Mouse (Mus musculus): ENCODE measurements around the gene Gm30302. TPM values are rescaled to one million over a fixed set of nuclear protein-coding genes. Genes with fewer than 3 reads are reported as not detected.

The Gm30302 gene
- not detected in 2 replicates for polyA plus RNA-seq (2012; rRNA removed)

- Histone ChIP-seq H3K27me3 (ENCODE audit: control insufficient read depth, insufficient read depth, low read length) (no peaks in the 10 kb centered on the region), H3K27ac (ENCODE audit: insufficient read depth, low read length) (no peak within 1 kb of the TSS), H3K4me3 (replicated peaks; ENCODE audit: insufficient read depth, low read depth, low read length) (no peak within 1 kb of the TSS), H3K4me1 (ENCODE audit: control insufficient read depth, insufficient read depth, low read length) (no peaks in the 10 kb centered on the region)
- no peak for DNase-seq
- WGBS, result 78% methylated on average over 1 of the region's 1 CpGs
- TF ChIP-seq POLR2A (IDR thresholded peaks at IDR 0.05; ENCODE audit: borderline replicate concordance, insufficient read depth, low read length), result no peak
- TF ChIP-seq CTCF (IDR thresholded peaks at IDR 0.05; ENCODE audit: borderline replicate concordance, insufficient read depth, low read depth, low read length), result no peak
Observed at GRCm38 (mm10) chr13:49798901-49799300, at the start of gene Gm30302. Gm30302 (minus strand) TSS chr13:49799001.

- no peaks in the 10 kb centered on the region for H3K27me3 ChIP-seq (ENCODE audit: control insufficient read depth, insufficient read depth, low read length)
- no peak for DNase-seq
- WGBS, result 77% methylated on average over 3 of the region's 3 CpGs
- H3K27ac ChIP-seq (ENCODE audit: insufficient read depth, low read length), result no peak overlapping the region
- H3K4me1 ChIP-seq (ENCODE audit: control insufficient read depth, insufficient read depth, low read length), result no peaks in the 10 kb centered on the region
- TF ChIP-seq CTCF (IDR thresholded peaks at IDR 0.05; ENCODE audit: borderline replicate concordance, insufficient read depth, low read depth, low read length) (no peak), POLR2A (IDR thresholded peaks at IDR 0.05; ENCODE audit: borderline replicate concordance, insufficient read depth, low read length) (no peak)
- no peak overlapping the region for H3K4me3 ChIP-seq (replicated peaks; ENCODE audit: insufficient read depth, low read depth, low read length)
Observed at GRCm38 (mm10) chr13:49846751-49847150, 48.0 kb upstream of the Gm30302 start.

GRCm38 (mm10) chr13:49846141-49846540 lies 47.3 kb upstream of the Gm30302 start:
- Histone ChIP-seq H3K27ac (ENCODE audit: insufficient read depth, low read length) (no peak overlapping the region), H3K27me3 (ENCODE audit: control insufficient read depth, insufficient read depth, low read length) (no peaks in the 10 kb centered on the region), H3K4me3 (replicated peaks; ENCODE audit: insufficient read depth, low read depth, low read length) (no peak overlapping the region), H3K4me1 (ENCODE audit: control insufficient read depth, insufficient read depth, low read length) (no peaks in the 10 kb centered on the region)
- no peak for DNase-seq
- TF ChIP-seq CTCF (IDR thresholded peaks at IDR 0.05; ENCODE audit: borderline replicate concordance, insufficient read depth, low read depth, low read length) (no peak), POLR2A (IDR thresholded peaks at IDR 0.05; ENCODE audit: borderline replicate concordance, insufficient read depth, low read length) (no peak)
- WGBS, result 60% methylated on average over 3 of the region's 3 CpGs

GRCm38 (mm10) chr13:49845663-49846062 lies 46.9 kb upstream of the Gm30302 start:
- Histone ChIP-seq H3K27ac (ENCODE audit: insufficient read depth, low read length) (no peak overlapping the region), H3K27me3 (ENCODE audit: control insufficient read depth, insufficient read depth, low read length) (no peaks in the 10 kb centered on the region), H3K4me1 (ENCODE audit: control insufficient read depth, insufficient read depth, low read length) (no peaks in the 10 kb centered on the region), H3K4me3 (replicated peaks; ENCODE audit: insufficient read depth, low read depth, low read length) (no peak overlapping the region)
- no peak for DNase-seq
- WGBS, result 95% methylated on average over 3 of the region's 3 CpGs
- TF ChIP-seq CTCF (IDR thresholded peaks at IDR 0.05; ENCODE audit: borderline replicate concordance, insufficient read depth, low read depth, low read length) (no peak), POLR2A (IDR thresholded peaks at IDR 0.05; ENCODE audit: borderline replicate concordance, insufficient read depth, low read length) (no peak)

- Histone ChIP-seq H3K4me3 (replicated peaks; ENCODE audit: insufficient read depth, low read depth, low read length) (no peak overlapping the region), H3K27ac (ENCODE audit: insufficient read depth, low read length) (no peak overlapping the region), H3K27me3 (ENCODE audit: control insufficient read depth, insufficient read depth, low read length) (no peaks in the 10 kb centered on the region), H3K4me1 (ENCODE audit: control insufficient read depth, insufficient read depth, low read length) (no peaks in the 10 kb centered on the region)
- WGBS, result 75% methylated on average over 5 of the region's 5 CpGs
- TF ChIP-seq POLR2A (IDR thresholded peaks at IDR 0.05; ENCODE audit: borderline replicate concordance, insufficient read depth, low read length) (no peak), CTCF (IDR thresholded peaks at IDR 0.05; ENCODE audit: borderline replicate concordance, insufficient read depth, low read depth, low read length) (no peak)
- no peak for DNase-seq
Observed at GRCm38 (mm10) chr13:49844071-49844470, 45.3 kb upstream of the Gm30302 start.

- TF ChIP-seq POLR2A (IDR thresholded peaks at IDR 0.05; ENCODE audit: borderline replicate concordance, insufficient read depth, low read length) (no peak), CTCF (IDR thresholded peaks at IDR 0.05; ENCODE audit: borderline replicate concordance, insufficient read depth, low read depth, low read length) (no peak)
- H3K27ac ChIP-seq (ENCODE audit: insufficient read depth, low read length), result no peak overlapping the region
Observed at GRCm38 (mm10) chr13:49841186-49841585, 42.4 kb upstream of the Gm30302 start.

GRCm38 (mm10) chr13:49830355-49830754 lies 31.6 kb upstream of the Gm30302 start:
- Histone ChIP-seq H3K4me1 (ENCODE audit: control insufficient read depth, insufficient read depth, low read length) (no peaks in the 10 kb centered on the region), H3K27ac (ENCODE audit: insufficient read depth, low read length) (no peak overlapping the region), H3K4me3 (replicated peaks; ENCODE audit: insufficient read depth, low read depth, low read length) (no peak overlapping the region), H3K27me3 (ENCODE audit: control insufficient read depth, insufficient read depth, low read length) (no peaks in the 10 kb centered on the region)
- WGBS, result 78% methylated on average over 3 of the region's 3 CpGs
- DNase-seq, result no peak
- no peak for TF ChIP-seq CTCF (IDR thresholded peaks at IDR 0.05; ENCODE audit: borderline replicate concordance, insufficient read depth, low read depth, low read length)
- TF ChIP-seq POLR2A (IDR thresholded peaks at IDR 0.05; ENCODE audit: borderline replicate concordance, insufficient read depth, low read length), result no peak

More at GRCm38 (mm10) chr13:49841186-49841585, 42.4 kb upstream of the Gm30302 start:
- no peaks in the 10 kb centered on the region for H3K4me1 ChIP-seq (ENCODE audit: control insufficient read depth, insufficient read depth, low read length)
- no peaks in the 10 kb centered on the region for H3K27me3 ChIP-seq (ENCODE audit: control insufficient read depth, insufficient read depth, low read length)
- DNase-seq, result no peak
- no peak overlapping the region for H3K4me3 ChIP-seq (replicated peaks; ENCODE audit: insufficient read depth, low read depth, low read length)

- Histone ChIP-seq H3K4me3 (replicated peaks; ENCODE audit: insufficient read depth, low read depth, low read length) (no peak overlapping the region), H3K4me1 (ENCODE audit: control insufficient read depth, insufficient read depth, low read length) (no peaks in the 10 kb centered on the region), H3K27me3 (ENCODE audit: control insufficient read depth, insufficient read depth, low read length) (no peaks in the 10 kb centered on the region), H3K27ac (ENCODE audit: insufficient read depth, low read length) (no peak overlapping the region)
- no peak for DNase-seq
- TF ChIP-seq POLR2A (IDR thresholded peaks at IDR 0.05; ENCODE audit: borderline replicate concordance, insufficient read depth, low read length) (no peak), CTCF (IDR thresholded peaks at IDR 0.05; ENCODE audit: borderline replicate concordance, insufficient read depth, low read depth, low read length) (no peak)
- WGBS, result 88% methylated on average over 4 of the region's 4 CpGs
Observed at GRCm38 (mm10) chr13:49825300-49825699, 26.5 kb upstream of the Gm30302 start.
